Mouse (Mus musculus) neural tube, embryonic 12.5 days (tissue): ENCODE data around the gene Tmprss9. TPM values are rescaled to one million over a fixed set of nuclear protein-coding genes. Genes with fewer than 3 reads are reported as not detected.

Experiments used
- ATAC-seq: fragments of 200-750 bp; cut with Nextera tagmentation; 2 replicates; pipeline ENCODE4 v1.8.0; 2017; ENCODE audit warnings: low read depth, mild to moderate bottlenecking, moderate TSS enrichment, moderate library complexity; ENCODE audit not compliant: low FRiP score
- H3K27ac ChIP-seq: fragments of 300-500 bp; sonication (generic); 2 replicates; pipeline ENCODE4 v1.5.1; 2016
- H3K27me3 ChIP-seq: fragments of 300-500 bp; sonication (generic); replicated peaks from 2 replicates; pipeline ENCODE4 v1.6.1; 2016; ENCODE audit warnings: mild to moderate bottlenecking
- H3K36me3 ChIP-seq: fragments of 300-500 bp; sonication (generic); 2 replicates; pipeline ENCODE4 v1.6.1; 2016; ENCODE audit warnings: mild to moderate bottlenecking
- H3K4me1 ChIP-seq: fragments of 300-500 bp; sonication (generic); 2 replicates; pipeline ENCODE4 v1.6.1; 2016
- H3K4me2 ChIP-seq: fragments of 300-500 bp; sonication (generic); replicated peaks from 2 replicates; pipeline ENCODE4 v1.6.1; 2016; ENCODE audit warnings: mild to moderate bottlenecking
- H3K4me3 ChIP-seq: fragments of 300-500 bp; sonication (generic); 2 replicates; pipeline ENCODE4 v1.5.1; 2016
- H3K9ac ChIP-seq: fragments of 300-500 bp; sonication (generic); 2 replicates; pipeline ENCODE4 v1.6.1; 2016; ENCODE audit warnings: mild to moderate bottlenecking
- H3K9me3 ChIP-seq: fragments of 300-500 bp; sonication (generic); 2 replicates; pipeline ENCODE4 v1.6.1; 2016; ENCODE audit warnings: mild to moderate bottlenecking
- WGBS: fragments of 180-500 bp; shearing (Covaris S2); methylation state at CpG from one replicate; pipeline ENCODE4 v1.1.7; 2016; 5-methylcytosine and 5-hydroxymethylcytosine counted together
- polyA plus RNA-seq: library from polyadenylated mRNA; unstranded; fragments of >200 nt; fragmentation: Nextera tagmentation; extraction: Ambion mirVana; gene quantifications from 2 replicates; pipeline ENCODE4 v1.2.1, GENCODE M21; 2016

Gene Tmprss9
- polyA plus RNA-seq, 1 experiment from 2014 or later = 0.06 TPM

DNA sequence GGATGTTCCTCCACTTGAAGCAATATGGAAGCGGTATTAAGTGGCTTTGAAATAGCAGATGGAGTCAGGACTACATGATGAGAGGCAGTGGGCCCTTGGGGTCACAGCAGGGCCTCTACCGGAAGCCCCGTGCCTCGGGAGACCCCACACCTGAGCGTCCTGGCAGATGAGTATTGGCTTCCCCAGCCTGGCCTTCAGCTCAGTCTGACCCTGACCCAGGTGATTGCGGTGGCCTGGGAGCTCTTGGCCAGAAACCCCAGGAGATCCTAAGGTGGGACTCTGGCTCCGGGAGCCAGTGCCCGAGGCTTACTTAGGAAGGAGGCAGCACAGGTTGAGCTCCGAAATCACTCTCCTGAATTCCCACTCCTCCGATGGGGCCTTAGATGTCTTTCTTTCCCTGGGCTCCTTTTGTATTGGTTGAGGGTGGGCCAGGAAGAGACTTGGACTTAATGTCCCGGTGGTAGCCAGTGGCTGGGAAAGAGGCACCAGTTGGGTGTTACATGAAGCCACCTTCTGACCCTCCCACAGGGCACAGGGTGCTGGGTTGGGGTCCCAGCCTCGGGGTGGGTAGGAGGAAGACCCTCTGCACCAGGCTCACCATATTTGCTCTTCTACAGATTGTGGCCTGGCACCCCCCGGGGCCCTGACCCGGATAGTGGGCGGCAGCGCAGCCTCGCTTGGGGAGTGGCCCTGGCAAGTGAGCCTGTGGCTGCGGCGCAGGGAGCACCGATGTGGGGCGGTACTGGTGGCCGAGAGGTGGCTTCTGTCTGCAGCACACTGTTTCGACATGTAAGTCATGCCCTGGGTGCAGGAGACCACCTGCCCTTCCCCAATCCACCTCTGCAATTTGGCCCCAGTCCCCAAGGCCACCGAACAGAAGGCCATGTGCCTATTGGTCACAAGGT lies 25.2 kb downstream of the Tmprss9 start:
- no peak overlapping the region for H3K27ac ChIP-seq
- H3K36me3 ChIP-seq = peaks cover 16% of the 10 kb centered on the region; the same call in 1 of the 2 replicates
- H3K4me2 ChIP-seq = no peak overlapping the region
- H3K4me3 ChIP-seq = no peak overlapping the region
- WGBS = 71% methylated on average over 24 of the region's 24 CpGs
- H3K4me1 ChIP-seq = peaks cover 19% of the 10 kb centered on the region
- H3K9me3 ChIP-seq = no peaks in the 10 kb centered on the region
- H3K9ac ChIP-seq = no peak overlapping the region
- no peak for ATAC-seq
- peaks cover 7% of the 10 kb centered on the region; the same call in 1 of the 2 replicates for H3K27me3 ChIP-seq

DNA sequence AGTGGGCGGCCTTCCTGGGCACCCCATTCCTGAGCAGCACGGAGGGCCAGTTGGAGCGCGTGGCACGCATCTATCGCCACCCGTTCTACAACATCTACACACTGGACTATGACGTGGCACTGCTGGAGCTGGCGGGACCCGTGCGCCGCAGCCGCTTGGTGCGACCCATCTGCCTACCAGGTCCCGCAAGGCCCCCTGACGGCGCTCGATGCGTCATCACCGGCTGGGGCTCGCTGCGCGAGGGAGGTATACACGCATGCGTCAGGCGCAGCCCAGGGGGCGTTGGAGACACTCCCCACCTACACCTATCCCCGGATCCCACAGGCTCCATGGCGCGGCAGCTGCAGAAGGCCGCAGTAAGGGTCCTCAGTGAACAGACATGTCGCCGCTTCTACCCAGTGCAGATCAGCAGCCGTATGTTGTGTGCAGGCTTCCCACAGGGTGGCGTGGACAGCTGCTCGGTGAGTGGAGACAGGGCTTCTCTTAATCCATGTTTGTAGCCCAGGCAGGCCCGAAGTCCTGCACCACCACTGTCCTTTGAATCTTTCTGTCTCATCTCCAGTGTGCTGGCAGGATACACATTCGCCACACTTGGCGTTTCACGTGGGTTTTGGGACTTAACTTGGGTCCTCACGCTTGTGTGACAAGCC lies 26.3 kb downstream of the Tmprss9 start:
- no peak overlapping the region for H3K27ac ChIP-seq
- H3K4me2 ChIP-seq = peak overlapping the region; percentile 34
- H3K36me3 ChIP-seq = peaks cover 27% of the 10 kb centered on the region
- H3K4me3 ChIP-seq = no peak overlapping the region
- H3K9me3 ChIP-seq = no peaks in the 10 kb centered on the region
- peaks cover 19% of the 10 kb centered on the region for H3K4me1 ChIP-seq
- H3K27me3 ChIP-seq = peaks cover 7% of the 10 kb centered on the region; the same call in 1 of the 2 replicates
- WGBS = 35% methylated on average over 41 of the region's 41 CpGs
- no peak overlapping the region for H3K9ac ChIP-seq
- no peak for ATAC-seq

DNA sequence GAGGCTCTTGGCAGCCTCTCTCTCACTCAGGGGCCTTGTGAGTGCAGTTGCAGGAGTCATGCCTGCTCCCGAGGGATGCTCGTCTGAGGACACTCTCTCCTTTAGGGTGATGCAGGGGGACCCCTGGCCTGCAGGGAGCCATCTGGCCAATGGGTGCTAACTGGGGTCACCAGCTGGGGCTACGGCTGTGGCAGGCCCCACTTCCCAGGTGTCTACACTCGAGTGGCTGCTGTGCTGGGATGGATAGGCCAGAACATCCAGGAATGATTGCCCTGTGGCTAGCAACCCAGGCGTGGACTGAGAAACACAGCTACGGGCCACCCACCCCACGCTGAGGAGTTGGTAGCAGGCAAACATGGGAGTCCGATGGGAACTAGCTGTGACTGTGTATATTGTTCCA lies 27.4 kb downstream of the Tmprss9 start:
- peak overlapping the region; percentile 95 for H3K4me2 ChIP-seq
- peaks cover 19% of the 10 kb centered on the region for H3K4me1 ChIP-seq
- peaks cover 37% of the 10 kb centered on the region for H3K36me3 ChIP-seq
- ATAC-seq = no peak
- H3K27me3 ChIP-seq = peaks cover 7% of the 10 kb centered on the region; the same call in 1 of the 2 replicates
- 90% methylated on average over 8 of the region's 8 CpGs for WGBS
- H3K9ac ChIP-seq = no peak overlapping the region
- no peak overlapping the region for H3K4me3 ChIP-seq
- no peak overlapping the region for H3K27ac ChIP-seq
- H3K9me3 ChIP-seq = no peaks in the 10 kb centered on the region

- H3K4me3 ChIP-seq = peak overlapping the region; percentile 82
- H3K4me2 ChIP-seq = peak overlapping the region; percentile 95
- peaks cover 44% of the 10 kb centered on the region for H3K36me3 ChIP-seq
- H3K27me3 ChIP-seq = peaks cover 7% of the 10 kb centered on the region; the same call in 1 of the 2 replicates
- H3K27ac ChIP-seq = no peak overlapping the region
- peaks cover 19% of the 10 kb centered on the region for H3K4me1 ChIP-seq
- 14% methylated on average over 25 of the region's 25 CpGs for WGBS
- ATAC-seq = peak; percentile 0; the same call in 1 of the 2 replicates
- H3K9me3 ChIP-seq = no peaks in the 10 kb centered on the region
- peak overlapping the region; percentile 76 for H3K9ac ChIP-seq
These were observed 28.1 kb downstream of the Tmprss9 start for GRCm38 (mm10) chr10:80899591-80900317.

- peak within 1 kb of the TSS; percentile 82 for H3K4me3 ChIP-seq
- peak within 1 kb of the TSS; percentile 95 for H3K4me2 ChIP-seq
- H3K27ac ChIP-seq = peak within 1 kb of the TSS; percentile 39; the same call in 1 of the 2 replicates
- H3K36me3 ChIP-seq = peaks cover 53% of the 10 kb centered on the region
- peak; percentile 92 for ATAC-seq
- H3K27me3 ChIP-seq = peaks cover 7% of the 10 kb centered on the region; the same call in 1 of the 2 replicates
- under 1% methylated on average over 72 of the region's 72 CpGs for WGBS
- H3K4me1 ChIP-seq = peaks cover 19% of the 10 kb centered on the region
- no peaks in the 10 kb centered on the region for H3K9me3 ChIP-seq
- peak within 1 kb of the TSS; percentile 76 for H3K9ac ChIP-seq
These were observed 28.9 kb downstream of the Tmprss9 start, which contains the start of gene Timm13 for GRCm38 (mm10) chr10:80900318-80901247. Timm13 (minus strand) TSS chr10:80900969.

DNA sequence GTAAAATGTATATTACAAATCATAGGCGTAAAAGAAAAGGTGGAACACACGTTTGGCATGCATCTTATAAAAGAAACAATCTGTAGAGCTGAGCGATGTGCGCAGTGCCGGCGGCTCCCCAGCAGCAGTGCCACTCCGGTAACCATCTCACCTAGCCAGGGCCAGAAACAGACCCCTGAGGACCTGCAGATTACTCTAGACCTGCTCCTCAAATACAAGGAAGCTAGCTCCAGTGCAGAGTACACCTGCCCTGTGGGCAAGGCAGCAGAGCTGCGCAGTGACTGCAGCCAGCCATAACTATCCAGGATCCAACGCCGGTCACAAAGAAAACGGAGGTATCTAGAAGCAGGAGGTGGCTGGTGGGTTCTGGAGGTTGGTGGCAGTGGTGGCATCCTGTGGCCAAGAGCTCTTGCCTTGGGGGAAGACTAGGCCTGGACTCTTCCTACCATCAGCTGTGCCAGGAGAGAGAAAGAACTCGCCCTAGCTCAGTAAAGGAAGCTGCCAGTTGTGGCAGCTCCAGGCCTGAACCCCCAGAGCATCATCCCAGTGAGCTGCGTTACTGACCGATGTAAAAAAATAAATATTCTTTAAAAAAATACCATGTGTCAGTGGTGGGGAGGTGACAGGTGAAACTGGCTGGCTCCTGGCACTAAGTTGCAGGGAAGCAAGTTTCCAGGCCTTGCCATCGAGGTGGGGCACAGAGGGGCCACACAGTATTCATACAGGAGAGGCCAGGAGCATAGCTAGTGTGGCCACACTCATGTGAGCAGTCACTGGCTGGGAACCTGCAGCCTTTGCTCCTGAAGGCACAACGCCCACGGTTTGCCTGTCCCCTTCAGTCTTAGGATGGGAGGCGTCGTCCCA lies 30.0 kb downstream of the Tmprss9 start:
- Histone ChIP-seq H3K27ac (no peak overlapping the region), H3K4me3 (no peak overlapping the region), H3K27me3 (peaks cover 7% of the 10 kb centered on the region; the same call in 1 of the 2 replicates), H3K4me1 (peaks cover 19% of the 10 kb centered on the region), H3K36me3 (peaks cover 63% of the 10 kb centered on the region), H3K9ac (0 out of 2 replicates have a peak overlapping the region, but pooled peaks have one; percentile 29), H3K9me3 (no peaks in the 10 kb centered on the region), H3K4me2 (peak overlapping the region; percentile 42)
- no peak for ATAC-seq
- WGBS = 90% methylated on average over 19 of the region's 19 CpGs

GRCm38 (mm10) chr10:80902273-80902940 lies 30.8 kb downstream of the Tmprss9 start:
- H3K27ac ChIP-seq = no peak overlapping the region
- H3K9me3 ChIP-seq = no peaks in the 10 kb centered on the region
- H3K36me3 ChIP-seq = peaks cover 68% of the 10 kb centered on the region
- H3K4me3 ChIP-seq = no peak overlapping the region
- peaks cover 19% of the 10 kb centered on the region for H3K4me1 ChIP-seq
- H3K9ac ChIP-seq = no peak overlapping the region
- 92% methylated on average over 9 of the region's 9 CpGs for WGBS
- ATAC-seq = no peak
- peaks cover 7% of the 10 kb centered on the region; the same call in 1 of the 2 replicates for H3K27me3 ChIP-seq
- no peak overlapping the region for H3K4me2 ChIP-seq

DNA sequence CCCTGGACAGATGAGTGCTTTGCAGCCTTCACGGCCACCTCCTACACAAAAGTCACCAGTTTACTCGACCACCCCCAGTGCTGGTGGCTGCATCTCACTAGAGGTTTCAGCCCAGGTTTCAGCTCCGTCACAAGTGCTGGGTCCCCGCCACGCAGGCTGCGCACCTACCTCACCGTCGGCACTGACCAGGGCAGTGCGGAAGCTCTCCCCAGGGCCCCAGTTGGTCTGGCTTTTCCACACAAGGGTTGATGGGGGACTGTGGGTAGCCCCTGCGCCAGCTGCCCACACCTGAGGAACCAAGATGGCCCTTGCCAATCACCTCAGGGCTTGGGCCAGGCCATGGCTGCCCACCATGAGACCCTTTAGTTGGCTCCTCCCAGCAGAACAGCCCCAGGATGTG lies 31.6 kb downstream of the Tmprss9 start:
- Histone ChIP-seq H3K9me3 (no peaks in the 10 kb centered on the region), H3K36me3 (peaks cover 76% of the 10 kb centered on the region)

GRCm38 (mm10) chr10:80904004-80904693 lies 32.5 kb downstream of the Tmprss9 start:
- 89% methylated on average over 28 of the region's 28 CpGs for WGBS
- Histone ChIP-seq H3K27ac (no peak overlapping the region), H3K4me1 (peaks cover 12% of the 10 kb centered on the region), H3K4me3 (no peak overlapping the region), H3K4me2 (no peak overlapping the region), H3K9ac (no peak overlapping the region), H3K27me3 (no peaks in the 10 kb centered on the region), H3K9me3 (no peaks in the 10 kb centered on the region), H3K36me3 (peaks cover 77% of the 10 kb centered on the region)
- no peak for ATAC-seq

More for the DNA sequence above, 31.6 kb downstream of the Tmprss9 start:
- H3K27me3 ChIP-seq = no peaks in the 10 kb centered on the region
- 87% methylated on average over 10 of the region's 10 CpGs for WGBS
- no peak overlapping the region for H3K4me2 ChIP-seq
- ATAC-seq = no peak
- H3K27ac ChIP-seq = no peak overlapping the region
- peaks cover 15% of the 10 kb centered on the region for H3K4me1 ChIP-seq
- no peak overlapping the region for H3K4me3 ChIP-seq
- no peak overlapping the region for H3K9ac ChIP-seq
